Mouse (Mus musculus) cerebellum, adult 2 months (tissue): ENCODE results near the gene Itih1.

Experiments
- CTCF ChIP-seq: fragments of 200-500 bp; IDR thresholded peaks from 2 replicates; pipeline ENCODE4 v1.5.1; 2011; ENCODE audit warnings: low read depth, mild to moderate bottlenecking, control low read depth, low read length, moderate library complexity, borderline replicate concordance; ENCODE audit not compliant: insufficient read depth
- POLR2A ChIP-seq: fragments of 200-500 bp; IDR thresholded peaks from 2 replicates; pipeline ENCODE4 v1.6.1; 2011; ENCODE audit warnings: low read length, control low read depth, borderline replicate concordance; ENCODE audit not compliant: insufficient read depth

GRCm38 (mm10) chr14:30925492-30925891 is 17.6 kb downstream of the Itih1 start:
- TF ChIP-seq POLR2A (no peak), CTCF (no peak)
